Mouse (Mus musculus) hindbrain, embryonic 16.5 days (tissue): ENCODE measurements around the gene Ttc34. TPM values are rescaled to one million over a fixed set of nuclear protein-coding genes. Genes with fewer than 3 reads are reported as not detected.

Source experiments
- ATAC-seq: fragments of 200-750 bp; cut with Nextera tagmentation; 2 replicates; pipeline ENCODE4 v1.8.0; 2017; ENCODE audit warnings: moderate TSS enrichment, moderate library complexity
- H3K27ac ChIP-seq: fragments of 300-500 bp; sonication (generic); 2 replicates; pipeline ENCODE4 v1.5.1; 2014; ENCODE audit warnings: low read depth, mild to moderate bottlenecking, control low read depth, low read length, moderate library complexity
- H3K27me3 ChIP-seq: fragments of 300-500 bp; sonication (generic); replicated peaks from 2 replicates; pipeline ENCODE4 v1.6.1; 2014; ENCODE audit warnings: low read length; ENCODE audit not compliant: control insufficient read depth, insufficient read depth
- H3K36me3 ChIP-seq: fragments of 300-500 bp; sonication (generic); 2 replicates; pipeline ENCODE4 v1.6.1; 2014; ENCODE audit warnings: mild to moderate bottlenecking, low read length, moderate library complexity, mixed read lengths; ENCODE audit not compliant: control insufficient read depth, insufficient read depth
- H3K4me1 ChIP-seq: fragments of 300-500 bp; sonication (generic); 2 replicates; pipeline ENCODE4 v1.6.1; 2014; ENCODE audit warnings: low read depth, low read length; ENCODE audit not compliant: control insufficient read depth, insufficient read depth
- H3K4me2 ChIP-seq: fragments of 300-500 bp; sonication (generic); 2 replicates; pipeline ENCODE4 v1.6.1; 2014; ENCODE audit warnings: mild to moderate bottlenecking, low read length, control low read depth, moderate library complexity
- H3K4me3 ChIP-seq: fragments of 300-500 bp; sonication (generic); 2 replicates; pipeline ENCODE4 v1.5.1; 2014; ENCODE audit warnings: mild to moderate bottlenecking, low read length, control low read depth, moderate library complexity
- H3K9ac ChIP-seq: fragments of 300-500 bp; sonication (generic); 2 replicates; pipeline ENCODE4 v1.6.1; 2014; ENCODE audit warnings: low read depth, mild to moderate bottlenecking, control low read depth, low read length, moderate library complexity
- H3K9me3 ChIP-seq: fragments of 300-500 bp; sonication (generic); 2 replicates; pipeline ENCODE4 v1.6.1; 2014; ENCODE audit warnings: mild to moderate bottlenecking, low read length, moderate library complexity; ENCODE audit not compliant: control insufficient read depth
- WGBS: fragments of 180-500 bp; shearing (Covaris S2); extraction: QIAGEN DNeasy Blood & Tissue Kit; methylation state at CpG from one replicate; pipeline ENCODE4 v1.1.7; 2014; 5-methylcytosine and 5-hydroxymethylcytosine counted together
- polyA plus RNA-seq: library from polyadenylated mRNA; unstranded; fragments of >200 nt; fragmentation: Nextera tagmentation; extraction: Ambion mirVana; gene quantifications from 2 replicates; pipeline ENCODE4 v1.2.1, GENCODE M21; 2015

Gene Ttc34
- polyA plus RNA-seq, 1 experiment from 2014 or later, result 2.3 TPM

- no peaks in the 10 kb centered on the region for H3K36me3 ChIP-seq
- peak within 1 kb of the TSS; percentile 67 for H3K4me2 ChIP-seq
- 0 out of 2 replicates have a peak, but pooled peaks cover 2% of the 10 kb centered on the region for H3K27me3 ChIP-seq
- H3K4me3 ChIP-seq, result peak within 1 kb of the TSS; percentile 65
- ATAC-seq, result peak; percentile 98
- no peaks in the 10 kb centered on the region for H3K9me3 ChIP-seq
- WGBS, result 3% methylated on average over 43 of the region's 43 CpGs
- peak within 1 kb of the TSS; percentile 78 for H3K27ac ChIP-seq
- H3K4me1 ChIP-seq, result peaks cover 17% of the 10 kb centered on the region
- peak within 1 kb of the TSS; percentile 81 for H3K9ac ChIP-seq
Measured at GRCm38 (mm10) chr4:154898506-154899446, 61.5 kb downstream of the Ttc34 start, which contains the start of gene Fam213b. Fam213b (minus strand) TSS chr4:154899135.

- ATAC-seq, result no peak
Measured at GRCm38 (mm10) chr4:154902371-154902770, 65.1 kb downstream of the Ttc34 start.

DNA sequence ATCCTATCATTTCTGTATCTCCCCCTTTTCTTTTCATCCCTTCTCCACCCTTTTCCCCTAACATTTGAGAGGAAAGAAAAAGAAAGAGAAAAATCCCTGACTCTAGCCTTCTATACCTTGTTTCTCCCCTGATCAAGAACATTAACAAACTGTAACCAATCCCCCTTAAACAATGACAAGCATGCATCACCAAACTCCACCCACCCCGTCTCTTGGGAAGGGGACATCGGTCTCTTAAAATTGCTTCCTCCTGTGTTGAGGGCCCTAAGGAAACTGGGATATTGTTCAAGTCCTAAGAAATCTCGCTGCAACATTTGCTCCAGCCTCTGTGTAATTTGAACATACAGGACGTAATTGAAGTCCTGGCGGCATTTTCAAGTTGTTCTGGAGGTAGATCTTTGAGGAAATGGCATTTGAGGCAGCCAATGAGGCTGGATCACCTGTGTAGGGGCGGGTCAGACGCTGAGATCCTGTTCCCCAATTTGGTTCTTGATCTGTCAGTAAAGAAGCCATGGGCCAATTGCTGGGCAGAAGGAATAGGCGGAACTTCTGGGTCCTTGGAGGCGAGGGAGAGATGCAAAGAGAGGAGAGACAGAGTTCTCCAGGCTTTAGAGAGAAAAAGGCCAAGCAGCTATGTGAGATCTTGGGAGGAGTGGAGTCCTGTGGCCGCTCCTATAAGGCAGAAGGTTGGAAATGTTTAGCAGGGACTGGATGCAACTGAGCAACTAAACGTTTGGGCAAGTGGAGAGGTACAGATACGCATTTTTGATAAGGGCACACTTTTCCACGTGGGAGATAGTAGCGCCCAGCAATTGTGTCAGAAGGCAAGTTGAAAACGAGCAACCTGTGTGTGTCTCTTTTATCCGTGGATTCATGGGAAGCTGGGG lies 67.2 kb downstream of the Ttc34 start:
- H3K36me3 ChIP-seq, result no peaks in the 10 kb centered on the region
- WGBS, result 3% methylated on average over 16 of the region's 16 CpGs
- H3K27me3 ChIP-seq, result 0 out of 2 replicates have a peak, but pooled peaks cover 2% of the 10 kb centered on the region
- ATAC-seq, result peak; percentile 95
- H3K4me1 ChIP-seq, result peaks cover 4% of the 10 kb centered on the region
- peak overlapping the region; percentile 39 for H3K4me3 ChIP-seq
- peak overlapping the region; percentile 43; the same call in 1 of the 2 replicates for H3K9ac ChIP-seq
- no peak overlapping the region for H3K27ac ChIP-seq
- no peaks in the 10 kb centered on the region for H3K9me3 ChIP-seq
- H3K4me2 ChIP-seq, result peak overlapping the region; percentile 73

More at GRCm38 (mm10) chr4:154902371-154902770, 65.1 kb downstream of the Ttc34 start:
- no peaks in the 10 kb centered on the region for H3K9me3 ChIP-seq
- H3K4me1 ChIP-seq, result peaks cover 12% of the 10 kb centered on the region
- 95% methylated on average over 2 of the region's 2 CpGs for WGBS
- no peak overlapping the region for H3K27ac ChIP-seq
- H3K9ac ChIP-seq, result no peak overlapping the region
- H3K27me3 ChIP-seq, result 0 out of 2 replicates have a peak, but pooled peaks cover 2% of the 10 kb centered on the region
- no peak overlapping the region for H3K4me3 ChIP-seq
- H3K4me2 ChIP-seq, result no peak overlapping the region
- no peaks in the 10 kb centered on the region for H3K36me3 ChIP-seq

GRCm38 (mm10) chr4:154907833-154908232 lies 70.6 kb downstream of the Ttc34 start:
- WGBS, result 45% methylated on average over 17 of the region's 17 CpGs
- H3K27ac ChIP-seq, result peak overlapping the region; percentile 23; the same call in 1 of the 2 replicates
- no peak for ATAC-seq
- H3K9me3 ChIP-seq, result no peaks in the 10 kb centered on the region
- H3K9ac ChIP-seq, result peak overlapping the region; percentile 47; the same call in 1 of the 2 replicates
- H3K27me3 ChIP-seq, result no peaks in the 10 kb centered on the region
- H3K4me3 ChIP-seq, result no peak overlapping the region
- H3K4me1 ChIP-seq, result peaks cover 4% of the 10 kb centered on the region
- peak overlapping the region; percentile 19; the same call in 1 of the 2 replicates for H3K4me2 ChIP-seq
- H3K36me3 ChIP-seq, result no peaks in the 10 kb centered on the region

GRCm38 (mm10) chr4:154908490-154908889 lies 71.2 kb downstream of the Ttc34 start:
- no peak for ATAC-seq

DNA sequence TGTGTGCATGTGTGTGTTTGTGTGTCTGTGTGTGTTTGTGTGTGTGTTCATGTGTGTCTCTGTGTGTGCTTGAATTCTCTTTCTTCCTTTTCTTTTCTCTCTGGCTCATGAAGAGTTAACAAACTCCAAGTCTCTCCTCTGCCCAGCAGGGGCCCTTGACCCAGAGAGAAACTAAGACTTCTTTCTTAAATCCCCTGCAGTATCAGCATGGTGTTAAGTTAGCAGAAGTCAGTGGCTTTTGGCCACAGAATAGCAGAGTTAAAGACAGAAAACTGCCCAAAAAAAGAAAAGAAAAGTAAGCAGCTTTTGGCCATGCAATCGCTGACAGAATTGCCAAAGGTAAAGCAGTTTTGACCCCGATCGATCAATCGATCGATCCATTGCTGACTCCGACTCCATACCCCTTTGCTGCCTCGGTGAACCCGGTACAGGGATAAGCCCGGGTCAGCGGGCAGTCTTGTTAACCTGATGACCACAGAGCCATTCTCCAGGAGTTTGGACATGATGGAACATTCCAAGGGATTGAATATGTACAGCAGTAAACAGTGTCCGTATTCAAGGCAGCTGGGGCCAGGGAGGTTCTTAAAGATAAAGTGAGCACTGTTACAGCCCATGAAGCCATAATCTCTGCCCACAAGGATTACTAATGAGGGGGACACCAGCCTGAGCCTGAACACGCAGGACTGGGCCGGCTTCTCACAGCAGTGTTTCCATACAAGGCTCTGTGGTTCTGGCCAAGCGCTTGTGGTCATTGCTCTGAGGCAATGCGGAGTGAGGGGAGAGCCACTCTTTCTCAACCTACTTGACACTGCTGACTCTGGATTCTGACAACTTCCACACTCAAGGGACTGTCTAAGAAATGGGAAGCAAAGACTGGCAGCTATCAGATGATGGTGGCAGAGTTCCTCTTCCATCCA lies 73.6 kb downstream of the Ttc34 start:
- Histone ChIP-seq H3K27me3 (no peaks in the 10 kb centered on the region), H3K4me3 (no peak overlapping the region), H3K9me3 (no peaks in the 10 kb centered on the region), H3K4me1 (peaks cover 4% of the 10 kb centered on the region), H3K27ac (no peak overlapping the region), H3K36me3 (no peaks in the 10 kb centered on the region), H3K4me2 (no peak overlapping the region), H3K9ac (no peak overlapping the region)
- WGBS, result 20% methylated on average over 15 of the region's 15 CpGs
- no peak for ATAC-seq

More at GRCm38 (mm10) chr4:154908490-154908889, 71.2 kb downstream of the Ttc34 start:
- 89% methylated on average over 5 of the region's 5 CpGs for WGBS
- Histone ChIP-seq H3K9me3 (no peaks in the 10 kb centered on the region), H3K9ac (no peak overlapping the region), H3K36me3 (no peaks in the 10 kb centered on the region), H3K27ac (no peak overlapping the region), H3K27me3 (no peaks in the 10 kb centered on the region), H3K4me3 (no peak overlapping the region), H3K4me2 (no peak overlapping the region), H3K4me1 (peaks cover 4% of the 10 kb centered on the region)

- no peak overlapping the region for H3K4me2 ChIP-seq
- no peaks in the 10 kb centered on the region for H3K9me3 ChIP-seq
- no peak for ATAC-seq
- peaks cover 4% of the 10 kb centered on the region for H3K4me1 ChIP-seq
- H3K4me3 ChIP-seq, result no peak overlapping the region
- no peak overlapping the region for H3K27ac ChIP-seq
- no peaks in the 10 kb centered on the region for H3K27me3 ChIP-seq
- H3K36me3 ChIP-seq, result no peaks in the 10 kb centered on the region
- 81% methylated on average over 2 of the region's 2 CpGs for WGBS
- no peak overlapping the region for H3K9ac ChIP-seq
Measured at GRCm38 (mm10) chr4:154911644-154912043, 74.4 kb downstream of the Ttc34 start.

DNA sequence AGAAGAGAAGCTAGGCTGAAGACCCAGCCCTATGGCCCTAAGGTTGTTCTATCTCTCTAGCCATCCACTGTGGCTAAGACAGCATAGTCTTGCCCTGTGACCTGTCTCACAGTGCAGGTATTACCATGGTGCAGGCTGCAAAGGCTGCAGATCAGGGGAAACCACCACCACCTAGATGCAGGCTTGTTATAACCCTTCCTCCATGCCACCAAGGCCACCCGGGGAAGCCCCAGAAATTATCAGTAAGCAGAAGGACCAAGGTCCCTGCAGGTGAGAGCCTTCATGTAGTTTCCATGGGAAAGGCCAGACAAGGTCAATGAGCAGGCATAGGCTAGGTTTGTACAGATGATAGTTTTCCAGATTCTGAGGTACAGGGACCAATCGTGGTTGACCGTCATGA lies 76.6 kb downstream of the Ttc34 start:
- WGBS, result 95% methylated on average over 3 of the region's 3 CpGs
- no peak overlapping the region for H3K4me3 ChIP-seq
- no peaks in the 10 kb centered on the region for H3K36me3 ChIP-seq
- ATAC-seq, result no peak
- no peaks in the 10 kb centered on the region for H3K4me1 ChIP-seq
- no peaks in the 10 kb centered on the region for H3K27me3 ChIP-seq
- H3K9ac ChIP-seq, result no peak overlapping the region
- no peak overlapping the region for H3K4me2 ChIP-seq
- H3K27ac ChIP-seq, result no peak overlapping the region
- no peaks in the 10 kb centered on the region for H3K9me3 ChIP-seq
